Mouse (Mus musculus) lung, embryonic 16.5 days (tissue): Measurements from ENCODE around the gene Rab3d. TPM values are rescaled to one million over a fixed set of nuclear protein-coding genes. Genes with fewer than 3 reads are reported as not detected.

Experiments used
- ATAC-seq: fragments of 200-750 bp; cut with Nextera tagmentation; 2 replicates; pipeline ENCODE4 v1.8.0; 2017; ENCODE audit warnings: low read depth, mild to moderate bottlenecking, moderate library complexity
- H3K27ac ChIP-seq: fragments of 300-500 bp; sonication (generic); 2 replicates; pipeline ENCODE4 v1.5.1; 2014; ENCODE audit warnings: mild to moderate bottlenecking, control low read depth, low read length
- H3K27me3 ChIP-seq: fragments of 300-500 bp; sonication (generic); 2 replicates; pipeline ENCODE4 v1.6.1; 2014; ENCODE audit warnings: low read depth, low read length, mixed read lengths; ENCODE audit not compliant: control insufficient read depth, insufficient read depth
- H3K36me3 ChIP-seq: fragments of 300-500 bp; sonication (generic); 2 replicates; pipeline ENCODE4 v1.6.1; 2014; ENCODE audit warnings: low read length; ENCODE audit not compliant: control insufficient read depth, insufficient read depth
- H3K4me1 ChIP-seq: fragments of 300-500 bp; sonication (generic); replicated peaks from 2 replicates; pipeline ENCODE4 v1.6.1; 2014; ENCODE audit warnings: low read length, mixed read lengths; ENCODE audit not compliant: control insufficient read depth, insufficient read depth
- H3K4me2 ChIP-seq: fragments of 300-500 bp; sonication (generic); 2 replicates; pipeline ENCODE4 v1.6.1; 2014; ENCODE audit warnings: low read depth, low read length, control low read depth
- H3K4me3 ChIP-seq: fragments of 300-500 bp; sonication (generic); 2 replicates; pipeline ENCODE4 v1.5.1; 2014; ENCODE audit warnings: mild to moderate bottlenecking, low read length, control low read depth
- H3K9ac ChIP-seq: fragments of 300-500 bp; sonication (generic); 2 replicates; pipeline ENCODE4 v1.6.1; 2014; ENCODE audit warnings: low read length, control low read depth
- H3K9me3 ChIP-seq: fragments of 300-500 bp; sonication (generic); 2 replicates; pipeline ENCODE4 v1.6.1; 2016; ENCODE audit warnings: low read length; ENCODE audit not compliant: control insufficient read depth
- WGBS: fragments of 180-500 bp; shearing (Covaris S2); extraction: QIAGEN DNeasy Blood & Tissue Kit; methylation state at CpG from one replicate; pipeline ENCODE4 v1.1.7; 2014; 5-methylcytosine and 5-hydroxymethylcytosine counted together
- polyA plus RNA-seq: library from polyadenylated mRNA; unstranded; fragments of >200 nt; fragmentation: Nextera tagmentation; extraction: Ambion mirVana; gene quantifications from 2 replicates; pipeline ENCODE4 v1.2.1, GENCODE M21; 2015

Rab3d gene
- polyA plus RNA-seq, 1 experiment from 2014 or later, result 20.9 TPM

DNA sequence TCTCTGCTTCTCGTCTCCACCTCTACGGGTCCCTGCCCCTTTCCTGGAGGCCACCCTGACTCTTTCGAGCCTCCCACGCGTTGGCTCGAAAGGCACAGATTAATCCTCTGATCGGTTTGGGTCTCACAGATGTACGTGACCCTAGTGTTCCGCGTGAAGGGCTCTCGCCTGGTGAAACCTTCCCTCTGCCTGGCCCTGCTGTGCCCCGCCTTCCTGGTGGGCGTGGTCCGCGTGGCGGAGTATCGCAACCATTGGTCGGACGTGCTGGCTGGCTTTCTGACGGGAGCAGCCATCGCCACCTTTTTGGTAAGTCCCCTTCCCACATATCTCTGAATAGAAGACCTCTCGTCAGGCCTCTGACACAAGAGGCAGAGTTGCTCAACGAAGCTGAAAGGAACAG lies 26.3 kb upstream of the Rab3d start:
- ATAC-seq, result 0 out of 2 replicates have a peak, but pooled peaks have one; percentile 13
- H3K9me3 ChIP-seq, result no peaks in the 10 kb centered on the region
- H3K36me3 ChIP-seq, result no peaks in the 10 kb centered on the region
- no peak overlapping the region for H3K9ac ChIP-seq
- WGBS, result 16% methylated on average over 23 of the region's 23 CpGs
- no peak overlapping the region for H3K4me3 ChIP-seq
- no peak overlapping the region for H3K27ac ChIP-seq
- H3K27me3 ChIP-seq, result peaks cover 6% of the 10 kb centered on the region; the same call in 1 of the 2 replicates
- H3K4me2 ChIP-seq, result no peak overlapping the region
- no peaks in the 10 kb centered on the region for H3K4me1 ChIP-seq

DNA sequence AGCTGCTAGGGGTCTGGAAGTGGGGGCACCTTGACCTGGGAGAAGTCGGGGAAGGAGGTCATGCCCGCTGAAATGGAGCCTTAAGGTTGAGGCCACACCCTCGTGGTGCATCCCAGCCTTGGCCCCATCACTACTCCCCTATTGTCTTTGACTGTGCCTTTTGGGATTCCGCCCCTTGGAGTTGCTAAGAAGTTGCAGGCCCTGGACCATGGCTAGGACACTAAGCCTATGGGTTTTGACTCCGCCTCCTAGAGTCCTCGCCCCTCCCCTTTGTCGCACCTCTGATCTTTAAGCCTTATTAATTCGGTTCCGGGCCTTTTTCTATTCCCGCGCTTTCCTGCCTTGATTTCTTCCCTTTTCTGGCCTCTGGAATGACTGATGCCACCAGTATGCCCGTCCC lies 25.6 kb upstream of the Rab3d start:
- no peak for ATAC-seq
- WGBS, result 38% methylated on average over 12 of the region's 12 CpGs
- no peaks in the 10 kb centered on the region for H3K9me3 ChIP-seq

DNA sequence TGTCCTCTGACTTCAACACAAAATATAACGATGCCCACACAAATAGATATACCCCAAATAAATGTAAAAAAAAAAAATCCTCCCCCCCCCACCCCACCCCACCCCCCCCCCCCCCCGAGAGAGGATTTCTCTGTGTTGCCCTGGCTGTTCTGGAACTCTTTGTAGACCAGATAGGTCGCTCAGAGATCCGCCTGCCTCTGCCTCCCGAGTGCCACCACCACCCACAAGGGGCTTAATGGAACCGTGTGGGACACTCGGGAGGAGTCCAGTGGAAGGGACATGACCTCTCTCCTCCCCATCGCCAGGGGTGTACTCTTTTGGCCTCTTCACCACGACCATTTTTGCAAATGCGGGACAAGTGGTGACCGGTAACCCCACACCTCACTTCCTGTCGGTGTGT lies 25.1 kb upstream of the Rab3d start:
- Histone ChIP-seq H3K9ac (no peak overlapping the region), H3K4me1 (no peaks in the 10 kb centered on the region), H3K27ac (no peak overlapping the region), H3K36me3 (no peaks in the 10 kb centered on the region), H3K4me2 (no peak overlapping the region), H3K4me3 (no peak overlapping the region), H3K27me3 (peaks cover 3% of the 10 kb centered on the region; the same call in 1 of the 2 replicates), H3K9me3 (no peaks in the 10 kb centered on the region)
- 70% methylated on average over 11 of the region's 12 CpGs for WGBS
- ATAC-seq, result no peak

More for the DNA sequence above, 25.6 kb upstream of the Rab3d start:
- no peaks in the 10 kb centered on the region for H3K4me1 ChIP-seq
- no peak overlapping the region for H3K9ac ChIP-seq
- no peaks in the 10 kb centered on the region for H3K36me3 ChIP-seq
- H3K27me3 ChIP-seq, result peaks cover 6% of the 10 kb centered on the region; the same call in 1 of the 2 replicates
- H3K4me2 ChIP-seq, result no peak overlapping the region
- no peak overlapping the region for H3K4me3 ChIP-seq
- H3K27ac ChIP-seq, result no peak overlapping the region

- ATAC-seq, result no peak
- Histone ChIP-seq H3K36me3 (no peaks in the 10 kb centered on the region), H3K4me1 (peaks cover 3% of the 10 kb centered on the region), H3K9me3 (no peaks in the 10 kb centered on the region), H3K4me3 (no peak overlapping the region), H3K4me2 (no peak overlapping the region), H3K27me3 (no peaks in the 10 kb centered on the region), H3K27ac (no peak overlapping the region), H3K9ac (no peak overlapping the region)
- WGBS, result 81% methylated on average over 4 of the region's 4 CpGs
Measured at GRCm38 (mm10) chr9:21938234-21938855, 20.4 kb upstream of the Rab3d start.

GRCm38 (mm10) chr9:21937711-21938175 lies 19.8 kb upstream of the Rab3d start:
- H3K36me3 ChIP-seq, result no peaks in the 10 kb centered on the region
- H3K27me3 ChIP-seq, result no peaks in the 10 kb centered on the region
- no peak overlapping the region for H3K9ac ChIP-seq
- peak overlapping the region; percentile 84 for H3K4me2 ChIP-seq
- WGBS, result 71% methylated on average over 4 of the region's 4 CpGs
- peak overlapping the region; percentile 63; the same call in 1 of the 2 replicates for H3K4me3 ChIP-seq
- no peaks in the 10 kb centered on the region for H3K9me3 ChIP-seq
- H3K4me1 ChIP-seq, result peaks cover 3% of the 10 kb centered on the region
- no peak overlapping the region for H3K27ac ChIP-seq
- ATAC-seq, result no peak

DNA sequence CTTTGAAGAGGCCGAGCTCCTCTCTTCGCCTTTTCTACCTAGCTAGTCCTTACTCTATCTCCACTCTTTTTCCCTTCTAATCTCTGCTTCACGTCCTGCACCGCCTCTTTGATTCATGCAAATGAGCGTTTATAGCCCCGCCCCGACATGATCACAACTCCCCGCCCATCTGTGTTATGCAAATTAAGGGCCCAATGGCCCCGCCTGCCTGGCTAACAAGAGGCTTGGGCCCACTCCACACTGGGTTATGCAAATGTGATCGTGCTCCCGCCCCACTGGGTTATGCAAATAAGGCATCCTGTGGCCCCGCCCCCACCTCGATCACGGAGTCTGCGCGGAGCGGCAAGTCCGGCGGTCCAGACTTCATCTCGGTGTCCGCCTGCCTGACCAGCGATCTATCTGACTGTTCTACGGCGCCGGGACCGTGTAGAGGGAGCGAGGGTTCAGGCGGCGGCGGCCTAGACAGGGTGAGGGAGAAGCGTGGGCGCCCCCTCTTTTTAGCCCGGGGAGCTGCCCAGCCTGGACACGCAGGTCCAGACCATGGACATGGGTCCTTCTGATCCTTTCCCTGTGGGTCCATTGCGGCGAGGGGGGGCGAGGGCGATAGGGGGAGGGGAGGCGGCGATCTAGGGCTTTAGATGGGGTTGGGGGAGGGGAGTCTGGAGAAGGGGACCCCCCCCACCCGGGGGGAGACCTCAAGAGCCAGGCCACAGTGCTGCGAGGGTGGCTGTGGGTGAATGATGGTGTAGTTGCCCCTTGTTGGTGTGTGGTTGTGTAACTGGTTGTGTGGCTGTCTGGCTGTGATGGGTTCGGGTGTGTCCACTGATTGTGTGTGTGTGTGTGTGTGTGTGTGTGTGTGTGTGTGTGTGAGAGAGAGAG lies 18.9 kb upstream of the Rab3d start, which contains the start of gene Plppr2:
Gene Plppr2, plus strand, starts transcription at position 342 of the 879 bp plus-strand sequence.
- H3K27me3 ChIP-seq, result no peaks in the 10 kb centered on the region
- no peaks in the 10 kb centered on the region for H3K9me3 ChIP-seq
- H3K9ac ChIP-seq, result peak within 1 kb of the TSS; percentile 70
- 1% methylated on average over 42 of the region's 43 CpGs for WGBS
- peaks cover 3% of the 10 kb centered on the region for H3K4me1 ChIP-seq
- peak within 1 kb of the TSS; percentile 84 for H3K4me2 ChIP-seq
- H3K27ac ChIP-seq, result 0 out of 2 replicates have a peak within 1 kb of the TSS, but pooled peaks have one; percentile 45
- H3K36me3 ChIP-seq, result no peaks in the 10 kb centered on the region
- peak within 1 kb of the TSS; percentile 63 for H3K4me3 ChIP-seq
- peak; percentile 99 for ATAC-seq

DNA sequence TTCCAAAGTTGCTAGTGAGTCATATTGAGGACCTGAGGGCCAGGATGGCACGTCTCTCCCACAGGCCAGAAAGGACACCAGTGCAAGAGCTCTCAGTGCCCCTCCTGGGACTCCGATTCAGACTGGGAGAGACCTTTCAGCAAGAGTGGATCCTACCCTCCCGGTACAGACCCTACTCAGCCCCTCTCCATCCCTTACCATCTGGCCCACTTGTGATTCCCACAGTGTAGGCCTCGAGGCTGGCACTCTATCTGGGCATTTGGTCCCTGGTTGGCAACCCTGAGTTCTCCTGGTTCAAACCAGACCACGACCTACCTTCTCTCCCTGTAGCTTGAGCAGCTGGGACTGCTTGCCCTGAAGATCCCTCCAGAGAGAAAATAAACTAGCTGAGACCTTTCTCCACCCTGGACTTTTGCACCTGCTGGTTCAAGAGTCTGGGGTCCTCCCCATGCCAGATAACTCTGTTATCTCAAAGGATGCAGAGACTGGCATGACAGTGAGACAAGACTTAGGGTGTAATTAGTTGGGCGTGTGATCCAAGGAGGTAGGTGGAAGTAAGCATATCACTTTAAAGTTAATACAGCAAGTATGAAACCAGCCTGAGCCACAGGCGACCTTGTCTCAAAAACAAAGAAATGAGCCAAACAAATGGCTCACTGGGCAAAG lies 17.6 kb upstream of the Rab3d start:
- no peak overlapping the region for H3K9ac ChIP-seq
- no peak overlapping the region for H3K4me2 ChIP-seq
- peaks cover 3% of the 10 kb centered on the region for H3K4me1 ChIP-seq
- ATAC-seq, result no peak
- H3K4me3 ChIP-seq, result no peak overlapping the region
- H3K27me3 ChIP-seq, result no peaks in the 10 kb centered on the region
- no peaks in the 10 kb centered on the region for H3K36me3 ChIP-seq
- no peak overlapping the region for H3K27ac ChIP-seq
- WGBS, result 75% methylated on average over 7 of the region's 7 CpGs
- no peaks in the 10 kb centered on the region for H3K9me3 ChIP-seq

DNA sequence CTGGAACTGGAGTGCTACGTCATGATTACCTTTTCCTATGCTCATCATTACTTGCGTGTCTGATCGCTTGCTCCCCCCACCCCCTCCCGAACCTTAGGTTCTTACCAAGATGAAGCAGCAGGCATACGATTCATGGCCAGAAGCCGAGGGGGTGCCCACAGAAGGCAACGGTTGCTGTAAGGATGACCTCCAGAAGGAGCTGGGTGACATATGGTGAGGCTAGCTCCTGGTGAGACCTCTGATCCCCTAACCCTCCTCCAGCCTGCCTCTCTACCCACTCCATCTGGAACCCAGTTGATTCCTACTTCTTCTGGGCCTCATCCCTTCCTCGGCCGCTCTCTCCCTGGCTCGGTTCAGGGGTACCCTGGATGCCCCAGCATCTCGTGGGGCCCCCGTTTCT lies 16.0 kb upstream of the Rab3d start:
- WGBS, result 88% methylated on average over 12 of the region's 12 CpGs

More for the DNA sequence above, 16.0 kb upstream of the Rab3d start:
- Histone ChIP-seq H3K9ac (no peak overlapping the region), H3K9me3 (no peaks in the 10 kb centered on the region), H3K27me3 (no peaks in the 10 kb centered on the region), H3K36me3 (no peaks in the 10 kb centered on the region), H3K27ac (no peak overlapping the region), H3K4me3 (no peak overlapping the region), H3K4me2 (no peak overlapping the region), H3K4me1 (peaks cover 3% of the 10 kb centered on the region)
- no peak for ATAC-seq
